Mouse (Mus musculus) heart, embryonic 12.5 days (tissue): ENCODE measurements around the gene Pi16. TPM values are rescaled to one million over a fixed set of nuclear protein-coding genes. Genes with fewer than 3 reads are reported as not detected.

Experiments used
- ATAC-seq: fragments of 200-750 bp; cut with Nextera tagmentation; 2 replicates; pipeline ENCODE4 v1.8.0; 2017; ENCODE audit warnings: moderate TSS enrichment, moderate library complexity; ENCODE audit not compliant: insufficient number of reproducible peaks, low FRiP score
- H3K27ac ChIP-seq: fragments of 300-500 bp; sonication (generic); 2 replicates; pipeline ENCODE4 v1.5.1; 2016; ENCODE audit warnings: mild to moderate bottlenecking, moderate library complexity; ENCODE audit not compliant: poor library complexity, severe bottlenecking
- H3K27me3 ChIP-seq: fragments of 300-500 bp; sonication (generic); replicated peaks from 2 replicates; pipeline ENCODE4 v1.6.1; 2016; ENCODE audit warnings: mild to moderate bottlenecking, moderate library complexity
- H3K36me3 ChIP-seq: fragments of 300-500 bp; sonication (generic); 2 replicates; pipeline ENCODE4 v1.6.1; 2016; ENCODE audit warnings: mild to moderate bottlenecking, moderate library complexity
- H3K4me1 ChIP-seq: fragments of 300-500 bp; sonication (generic); replicated peaks from 2 replicates; pipeline ENCODE4 v1.6.1; 2016; ENCODE audit warnings: mild to moderate bottlenecking
- H3K4me2 ChIP-seq: fragments of 300-500 bp; sonication (generic); 2 replicates; pipeline ENCODE4 v1.6.1; 2016; ENCODE audit warnings: mild to moderate bottlenecking, moderate library complexity
- H3K4me3 ChIP-seq: fragments of 300-500 bp; sonication (generic); 2 replicates; pipeline ENCODE4 v1.5.1; 2016; ENCODE audit warnings: mild to moderate bottlenecking
- H3K9ac ChIP-seq: fragments of 300-500 bp; sonication (generic); 2 replicates; pipeline ENCODE4 v1.6.1; 2016; ENCODE audit warnings: mild to moderate bottlenecking, moderate library complexity
- H3K9me3 ChIP-seq: fragments of 300-500 bp; sonication (generic); replicated peaks from 2 replicates; pipeline ENCODE4 v1.6.1; 2016; ENCODE audit warnings: mild to moderate bottlenecking, moderate library complexity
- WGBS: fragments of 180-500 bp; shearing (Covaris S2); methylation state at CpG from one replicate; pipeline ENCODE4 v1.1.7; 2016; 5-methylcytosine and 5-hydroxymethylcytosine counted together
- polyA plus RNA-seq: library from polyadenylated mRNA; unstranded; fragments of >200 nt; fragmentation: Nextera tagmentation; extraction: Ambion mirVana; gene quantifications from 2 replicates; pipeline ENCODE4 v1.2.1, GENCODE M21; 2016

Pi16 gene
- polyA plus RNA-seq, 1 experiment from 2014 or later: 4.0 TPM

DNA sequence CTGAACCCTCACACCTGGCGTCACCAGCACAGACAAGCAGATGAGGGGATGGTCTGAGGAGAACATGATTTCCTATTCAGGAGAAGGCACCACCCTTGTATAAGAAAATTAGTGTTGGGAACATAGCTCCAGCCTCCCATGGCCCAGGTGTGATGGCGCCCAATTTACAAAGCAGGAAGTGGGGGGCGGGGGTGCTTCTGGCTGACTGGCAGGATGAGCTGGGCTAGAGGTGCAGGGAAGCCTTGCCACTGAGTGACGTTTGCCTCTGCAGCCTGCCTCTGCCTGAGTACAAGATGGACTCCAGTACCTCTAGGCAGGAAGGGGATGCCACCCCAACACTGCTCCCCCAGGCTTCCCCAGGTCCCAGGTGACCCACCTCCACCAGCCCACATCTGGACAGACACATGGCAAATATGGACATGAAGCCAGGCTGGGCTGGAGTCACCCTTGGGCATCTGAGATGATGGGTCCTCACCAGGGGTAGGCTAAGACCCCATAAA, 14.8 kb downstream of the Pi16 start:
- H3K4me2 ChIP-seq: no peak overlapping the region
- H3K4me1 ChIP-seq: peaks cover 32% of the 10 kb centered on the region
- H3K4me3 ChIP-seq: no peak overlapping the region
- H3K36me3 ChIP-seq: peaks cover 69% of the 10 kb centered on the region
- H3K27me3 ChIP-seq: peaks cover 7% of the 10 kb centered on the region
- WGBS: 69% methylated on average over 4 of the region's 4 CpGs
- H3K27ac ChIP-seq: peak overlapping the region; percentile 76; the same call in 1 of the 2 replicates
- no peaks in the 10 kb centered on the region for H3K9me3 ChIP-seq
- H3K9ac ChIP-seq: no peak overlapping the region
- no peak for ATAC-seq

- H3K27ac ChIP-seq: no peak overlapping the region
- H3K27me3 ChIP-seq: no peaks in the 10 kb centered on the region
- 88% methylated on average over 19 of the region's 19 CpGs for WGBS
- peaks cover 26% of the 10 kb centered on the region for H3K4me1 ChIP-seq
- H3K36me3 ChIP-seq: peaks cover 90% of the 10 kb centered on the region
- H3K9ac ChIP-seq: no peak overlapping the region
- H3K4me2 ChIP-seq: no peak overlapping the region
- no peak for ATAC-seq
- no peak overlapping the region for H3K4me3 ChIP-seq
- H3K9me3 ChIP-seq: no peaks in the 10 kb centered on the region
Observed at GRCm38 (mm10) chr17:29336266-29336990, 18.9 kb downstream of the Pi16 start.

GRCm38 (mm10) chr17:29337979-29338823, 20.7 kb downstream of the Pi16 start:
- Histone ChIP-seq H3K4me1 (peaks cover 29% of the 10 kb centered on the region), H3K27me3 (no peaks in the 10 kb centered on the region), H3K27ac (0 out of 2 replicates have a peak overlapping the region, but pooled peaks have one; percentile 21), H3K4me2 (no peak overlapping the region), H3K4me3 (no peak overlapping the region), H3K36me3 (peaks cover 81% of the 10 kb centered on the region), H3K9me3 (no peaks in the 10 kb centered on the region), H3K9ac (no peak overlapping the region)
- 93% methylated on average over 9 of the region's 9 CpGs for WGBS
- no peak for ATAC-seq

DNA sequence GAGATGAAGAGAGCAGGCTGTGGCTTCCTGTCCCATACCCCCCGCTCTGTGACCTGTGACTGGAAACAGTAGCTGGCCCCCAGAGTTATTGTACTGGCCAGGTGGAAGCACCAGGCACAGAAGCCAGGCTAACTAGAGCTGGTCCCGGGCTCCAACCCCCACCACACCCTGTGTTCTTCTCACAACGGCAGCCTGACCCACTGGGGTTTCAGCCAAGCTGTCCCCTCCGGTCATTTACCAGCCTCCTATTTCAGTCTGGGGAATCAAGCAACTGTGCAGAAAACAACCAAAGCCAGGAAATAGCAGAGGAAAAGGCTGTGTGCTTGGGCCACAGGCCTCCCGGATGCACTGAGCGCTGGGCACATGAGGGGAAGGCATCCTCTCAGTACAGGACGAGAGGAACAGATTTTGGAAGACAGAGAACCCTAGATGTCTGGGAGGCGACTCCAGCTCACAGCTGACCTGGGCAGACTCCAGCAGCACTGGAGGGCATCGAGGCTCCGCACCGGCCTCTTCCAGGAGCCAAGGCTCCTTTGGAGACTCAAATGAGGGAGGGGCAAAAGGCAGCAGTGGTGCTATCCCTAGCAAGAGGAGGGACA, 21.8 kb downstream of the Pi16 start:
- H3K27ac ChIP-seq: peak overlapping the region; percentile 21
- H3K4me2 ChIP-seq: no peak overlapping the region
- H3K27me3 ChIP-seq: no peaks in the 10 kb centered on the region
- no peak for ATAC-seq
- peaks cover 81% of the 10 kb centered on the region for H3K36me3 ChIP-seq
- H3K9ac ChIP-seq: no peak overlapping the region
- no peak overlapping the region for H3K4me3 ChIP-seq
- H3K9me3 ChIP-seq: no peaks in the 10 kb centered on the region
- peaks cover 38% of the 10 kb centered on the region for H3K4me1 ChIP-seq
- 79% methylated on average over 11 of the region's 11 CpGs for WGBS

DNA sequence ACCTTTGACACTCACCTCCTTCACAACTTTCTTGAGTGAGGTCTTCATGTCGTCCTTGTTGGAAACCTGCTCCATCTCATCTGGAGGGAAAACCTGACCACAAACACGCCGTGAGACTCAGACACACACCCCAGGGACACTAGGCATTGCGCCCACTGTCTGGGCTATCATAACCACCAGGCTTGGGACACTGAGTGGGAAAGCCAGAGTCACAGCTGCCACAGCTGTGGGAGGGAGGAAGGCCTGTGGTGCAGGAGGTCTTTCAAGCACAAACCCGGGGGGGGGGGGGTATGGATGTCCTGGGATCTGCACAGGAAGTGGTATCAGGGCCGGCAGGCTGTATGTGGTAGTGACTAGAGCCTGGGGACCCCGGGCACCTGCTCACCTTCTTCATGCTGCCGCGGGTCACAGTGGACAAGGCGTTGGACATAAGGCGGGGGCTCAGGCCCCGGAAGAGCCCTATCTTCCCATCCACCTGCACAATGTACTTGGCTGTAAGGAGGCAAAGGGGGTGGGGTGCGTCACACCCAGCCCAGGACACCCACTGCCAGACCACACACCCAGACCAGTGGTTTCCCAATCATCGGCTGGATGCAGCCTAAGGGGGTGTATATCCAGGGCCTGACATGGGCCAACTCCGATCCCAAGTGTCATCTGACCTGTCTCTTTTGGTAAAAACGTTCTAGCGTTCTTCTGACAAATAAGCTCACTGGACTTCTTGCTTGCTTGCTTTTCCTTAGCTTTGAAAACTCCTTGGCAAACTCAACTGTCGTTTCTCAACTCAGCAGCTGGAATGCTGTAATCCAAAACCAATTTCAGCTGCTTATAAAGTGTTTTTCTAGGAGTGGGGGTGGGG, 23.2 kb downstream of the Pi16 start:
- WGBS: 81% methylated on average over 18 of the region's 18 CpGs
- H3K27me3 ChIP-seq: no peaks in the 10 kb centered on the region
- H3K27ac ChIP-seq: peak overlapping the region; percentile 89
- no peaks in the 10 kb centered on the region for H3K9me3 ChIP-seq
- H3K9ac ChIP-seq: peak overlapping the region; percentile 51
- no peak overlapping the region for H3K4me3 ChIP-seq
- no peak for ATAC-seq
- H3K36me3 ChIP-seq: peaks cover 77% of the 10 kb centered on the region
- H3K4me1 ChIP-seq: peaks cover 46% of the 10 kb centered on the region
- H3K4me2 ChIP-seq: 0 out of 2 replicates have a peak overlapping the region, but pooled peaks have one; percentile 52

DNA sequence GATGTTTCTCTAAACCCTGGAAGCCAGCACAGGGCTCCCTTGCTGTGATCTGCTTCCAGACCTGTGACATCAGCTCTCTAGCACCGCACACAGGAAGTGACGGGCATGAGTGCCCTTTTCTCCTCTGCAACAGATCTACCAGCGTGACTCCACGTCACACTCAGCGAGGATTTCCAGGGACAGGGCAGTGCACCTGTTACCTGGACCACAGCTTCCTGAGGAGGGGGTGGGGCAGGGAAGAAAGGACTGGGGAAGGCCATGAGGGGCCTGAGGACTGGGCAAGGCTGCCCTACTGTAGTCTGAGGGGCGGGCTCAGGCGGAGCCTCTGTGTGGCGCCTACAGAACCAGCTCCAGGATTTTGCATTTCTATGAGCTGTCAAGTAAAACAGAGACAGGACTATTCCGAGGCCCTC, 24.1 kb downstream of the Pi16 start:
- Histone ChIP-seq H3K9me3 (no peaks in the 10 kb centered on the region), H3K36me3 (peaks cover 67% of the 10 kb centered on the region), H3K27me3 (no peaks in the 10 kb centered on the region), H3K27ac (peak overlapping the region; percentile 89), H3K9ac (peak overlapping the region; percentile 49), H3K4me2 (peak overlapping the region; percentile 52), H3K4me1 (peaks cover 56% of the 10 kb centered on the region), H3K4me3 (peak overlapping the region; percentile 4; the same call in 1 of the 2 replicates)
- 11% methylated on average over 9 of the region's 9 CpGs for WGBS
- ATAC-seq: peak; percentile 67

DNA sequence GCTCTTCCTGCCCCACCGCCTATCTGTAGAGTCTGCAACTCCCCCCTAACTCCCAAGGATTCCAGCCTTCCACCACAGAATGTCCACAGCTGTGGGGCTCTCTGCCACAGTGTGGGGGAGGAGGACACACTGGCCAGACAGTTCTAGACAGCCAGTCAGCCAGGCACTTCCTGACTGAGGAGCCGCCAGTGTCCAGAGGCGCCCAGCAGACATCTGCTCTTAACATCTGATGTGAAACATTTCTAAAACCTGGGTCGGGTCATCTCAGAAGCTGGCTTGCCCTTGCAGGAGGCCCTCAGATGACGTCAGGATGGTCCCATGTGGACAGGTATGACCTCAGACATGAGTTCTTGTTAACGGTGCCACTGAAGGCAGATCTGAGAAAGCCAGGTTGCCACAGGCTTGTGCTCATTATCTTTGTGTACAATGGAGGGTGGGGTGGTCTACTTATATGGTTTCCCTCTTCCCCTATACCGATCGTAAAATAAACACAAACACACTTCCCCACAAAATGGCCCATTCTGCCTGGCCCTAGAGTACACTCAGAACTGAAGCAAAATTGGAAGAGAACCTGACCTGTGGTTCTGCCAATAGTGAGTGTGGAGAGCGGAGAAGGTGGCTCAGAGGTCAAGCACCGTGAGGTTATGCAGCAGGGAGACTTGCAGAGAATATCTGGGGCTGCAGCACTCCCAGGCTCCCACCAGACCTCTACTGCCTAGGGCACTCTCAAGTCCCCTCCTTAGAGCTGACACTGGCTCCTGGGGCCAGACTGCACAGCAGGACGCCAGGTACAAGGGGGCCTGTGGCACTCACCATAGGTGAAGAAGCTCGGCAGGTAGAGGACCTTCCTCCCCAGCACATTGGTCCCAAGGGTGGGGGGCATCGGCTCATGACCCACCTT, 24.8 kb downstream of the Pi16 start:
- Histone ChIP-seq H3K9me3 (no peaks in the 10 kb centered on the region), H3K4me2 (peak overlapping the region; percentile 52), H3K9ac (peak overlapping the region; percentile 49), H3K36me3 (peaks cover 61% of the 10 kb centered on the region), H3K27me3 (no peaks in the 10 kb centered on the region), H3K4me1 (peaks cover 57% of the 10 kb centered on the region), H3K27ac (peak overlapping the region; percentile 89), H3K4me3 (peak overlapping the region; percentile 4; the same call in 1 of the 2 replicates)
- WGBS: 25% methylated on average over 13 of the region's 13 CpGs
- ATAC-seq: peak; percentile 72

DNA sequence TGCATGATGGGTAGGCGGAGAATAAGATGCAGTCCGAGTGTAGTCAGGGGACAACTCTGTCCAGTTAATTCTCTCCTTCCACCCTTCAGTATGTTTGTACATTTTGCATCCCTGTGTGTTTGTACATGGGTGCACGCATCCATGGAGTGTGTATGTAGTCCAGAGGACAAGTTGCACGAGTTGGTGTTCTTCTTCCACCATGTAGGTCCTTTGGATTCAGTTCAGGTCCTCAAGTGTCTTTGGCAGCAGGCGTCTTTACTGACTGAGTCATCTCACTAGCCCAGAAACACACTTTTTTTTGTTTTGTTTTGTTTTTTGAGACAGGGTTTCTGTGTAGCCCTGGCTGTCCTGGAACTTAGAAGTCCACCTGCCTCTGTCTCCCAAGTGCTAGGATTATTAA, 25.8 kb downstream of the Pi16 start:
- Histone ChIP-seq H3K4me3 (no peak overlapping the region), H3K36me3 (peaks cover 51% of the 10 kb centered on the region), H3K27me3 (no peaks in the 10 kb centered on the region), H3K9ac (no peak overlapping the region), H3K9me3 (no peaks in the 10 kb centered on the region), H3K4me1 (peaks cover 61% of the 10 kb centered on the region), H3K27ac (no peak overlapping the region), H3K4me2 (no peak overlapping the region)
- no peak for ATAC-seq
- WGBS: 82% methylated on average over 5 of the region's 5 CpGs

DNA sequence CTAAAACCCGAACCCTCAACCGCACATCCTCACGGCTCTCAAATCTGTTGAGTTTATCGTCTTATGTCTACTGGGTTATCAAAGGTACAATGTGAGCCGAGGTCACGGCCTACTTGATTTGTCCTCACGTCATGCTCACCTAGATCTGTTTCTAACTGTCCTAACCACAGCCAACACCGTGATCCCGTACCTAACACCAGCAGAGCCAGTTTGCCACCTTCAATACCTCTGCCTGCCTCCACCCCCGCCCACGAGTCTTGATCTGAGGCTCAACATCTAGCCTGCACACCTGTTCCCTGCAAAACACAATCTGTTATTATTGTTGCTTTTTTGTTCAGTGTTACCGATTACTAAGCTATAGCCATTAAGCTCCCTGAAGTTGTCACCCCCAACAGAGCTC, 27.8 kb downstream of the Pi16 start:
- WGBS: 78% methylated on average over 12 of the region's 12 CpGs
- H3K9me3 ChIP-seq: no peaks in the 10 kb centered on the region
- peaks cover 64% of the 10 kb centered on the region for H3K4me1 ChIP-seq
- no peak overlapping the region for H3K4me3 ChIP-seq
- H3K27me3 ChIP-seq: no peaks in the 10 kb centered on the region
- no peak overlapping the region; the same call in 1 of the 2 replicates for H3K9ac ChIP-seq
- peaks cover 31% of the 10 kb centered on the region for H3K36me3 ChIP-seq
- peak overlapping the region; percentile 89 for H3K4me2 ChIP-seq
- ATAC-seq: no peak
- peak overlapping the region; percentile 36; the same call in 1 of the 2 replicates for H3K27ac ChIP-seq
